Mouse (Mus musculus): ENCODE data around the gene Tyk2.
A peak's percentile ranks its signal among the peaks of the same experiment; 100 is the strongest.

Gene Tyk2

GRCm38 (mm10) chr9:21131059-21131956, at the start of gene Tyk2:
Gene Tyk2, minus strand, starts transcription at chr9:21131243.
- peak; percentile 93 for DNase-seq (ENCODE audit: low spot score)

GRCm38 (mm10) chr9:21180841-21181240, 49.8 kb upstream of the Tyk2 start:
- no peak for DNase-seq (ENCODE audit: low spot score)

- no peak for DNase-seq (ENCODE audit: low spot score)
Measured at GRCm38 (mm10) chr9:21180402-21180801, 49.4 kb upstream of the Tyk2 start.

GRCm38 (mm10) chr9:21172364-21172763, 41.3 kb upstream of the Tyk2 start:
- DNase-seq (ENCODE audit: low spot score), result no peak

- no peak for DNase-seq (ENCODE audit: low spot score)
Measured at GRCm38 (mm10) chr9:21169157-21169556, 38.1 kb upstream of the Tyk2 start.

GRCm38 (mm10) chr9:21168161-21169123, 37.4 kb upstream of the Tyk2 start:
- DNase-seq (ENCODE audit: low spot score), result peak; percentile 75

- DNase-seq (ENCODE audit: low spot score), result no peak
Measured at GRCm38 (mm10) chr9:21167140-21168097, 36.4 kb upstream of the Tyk2 start.

GRCm38 (mm10) chr9:21166516-21166915, 35.5 kb upstream of the Tyk2 start:
- no peak for DNase-seq (ENCODE audit: low spot score)

GRCm38 (mm10) chr9:21165952-21166451, 35.0 kb upstream of the Tyk2 start:
- peak; percentile 24 for DNase-seq (ENCODE audit: low spot score)

- DNase-seq (ENCODE audit: low spot score), result no peak
Measured at GRCm38 (mm10) chr9:21165041-21165951, 34.3 kb upstream of the Tyk2 start, which contains the start of gene Pde4a. Gene Pde4a, plus strand, starts transcription at chr9:21165714.

- DNase-seq (ENCODE audit: low spot score), result peak; percentile 38
Measured at GRCm38 (mm10) chr9:21164072-21164471, 33.0 kb upstream of the Tyk2 start.

- no peak for DNase-seq (ENCODE audit: low spot score)
Measured at GRCm38 (mm10) chr9:21163086-21164050, 32.3 kb upstream of the Tyk2 start.

- peak; percentile 85 for DNase-seq (ENCODE audit: low spot score)
Measured at GRCm38 (mm10) chr9:21161209-21161909, 30.3 kb upstream of the Tyk2 start.

- no peak for DNase-seq (ENCODE audit: low spot score)
Measured at GRCm38 (mm10) chr9:21154787-21155186, 23.7 kb upstream of the Tyk2 start.

- no peak for DNase-seq (ENCODE audit: low spot score)
Measured at GRCm38 (mm10) chr9:21153833-21154232, 22.8 kb upstream of the Tyk2 start.

GRCm38 (mm10) chr9:21153331-21153730, 22.3 kb upstream of the Tyk2 start:
- no peak for DNase-seq (ENCODE audit: low spot score)

GRCm38 (mm10) chr9:21152715-21153114, 21.7 kb upstream of the Tyk2 start:
- peak; percentile 41 for DNase-seq (ENCODE audit: low spot score)

All from urinary bladder, postnatal 14 days (tissue).